Mouse (Mus musculus): ENCODE results near the gene Anxa6. TPM values are rescaled to one million over a fixed set of nuclear protein-coding genes. Genes with fewer than 3 reads are reported as not detected.

Gene Anxa6
- total and polyA plus RNA-seq, 3 experiments: 47.0 to 49.4 TPM; not detected in 1

GRCm38 (mm10) chr11:55057511-55057910, 24.3 kb upstream of the Anxa6 start (continued):
- no peak for TF ChIP-seq JUND (IDR thresholded peaks at IDR 0.05; ENCODE audit: low read depth, low read length)
- TF ChIP-seq RCOR1 (IDR thresholded peaks at IDR 0.05; ENCODE audit: low read depth, low read length): no peak
- no peak for TF ChIP-seq MAFK (IDR thresholded peaks at IDR 0.05; ENCODE audit: borderline replicate concordance, low read depth, low read length)
- no peak for TF ChIP-seq USF2 (IDR thresholded peaks at IDR 0.05; ENCODE audit: borderline replicate concordance in 1 of 2, insufficient read depth in 1 of 2, low read depth in 1 of 2, low read length in 2 of 2)

- no peaks in the 10 kb centered on the region for H3K36me3 ChIP-seq (ENCODE audit: control insufficient read depth in 1 of 2, insufficient read depth in 2 of 2, low read length in 2 of 2)
- DNase-seq (ENCODE audit: low read depth, low spot score): no peak
- H3K27ac ChIP-seq (ENCODE audit: control insufficient read depth, low read depth, low read length): no peak overlapping the region
- no peaks in the 10 kb centered on the region for H3K9me3 ChIP-seq (replicated peaks; ENCODE audit: insufficient read depth, low read length)
- H3K4me1 ChIP-seq (ENCODE audit: control insufficient read depth in 1 of 2, insufficient read depth in 2 of 2, low read length in 2 of 2): no peaks in the 10 kb centered on the region
- no peak overlapping the region for H3K4me3 ChIP-seq (ENCODE audit: control insufficient read depth in 1 of 2, insufficient read depth in 1 of 2, low read depth in 2 of 2, low read length in 2 of 2)
- H3K9ac ChIP-seq (ENCODE audit: control insufficient read depth, low read depth, low read length, poor library complexity, severe bottlenecking): no peak overlapping the region
- H3K27me3 ChIP-seq (ENCODE audit: control insufficient read depth in 1 of 2, insufficient read depth in 2 of 2, low read length in 2 of 2): peaks cover 3% of the 10 kb centered on the region in 2 experiments; a peak in 3 of 4 replicates
- no peaks in the 10 kb centered on the region for H3K79me2 ChIP-seq (ENCODE audit: control insufficient read depth, insufficient read depth, low read length, poor library complexity)
- no peak for TF ChIP-seq MAX (IDR thresholded peaks at IDR 0.05; ENCODE audit: low read length)
- TF ChIP-seq RAD21 (IDR thresholded peaks at IDR 0.05; ENCODE audit: low read depth, low read length): no peak
- no peak for TF ChIP-seq MXI1 (IDR thresholded peaks at IDR 0.05; ENCODE audit: low read depth, low read length)
- TF ChIP-seq GATA1 (IDR thresholded peaks at IDR 0.05; ENCODE audit: low read depth, low read length): no peak
Observed at GRCm38 (mm10) chr11:55050837-55051510, 17.7 kb upstream of the Anxa6 start.

GRCm38 (mm10) chr11:55046600-55046999, 13.4 kb upstream of the Anxa6 start:
- DNase-seq (ENCODE audit: low read depth, low spot score): peak; percentile 30
- TF ChIP-seq GABPA (IDR thresholded peaks at IDR 0.05; ENCODE audit: low read depth, low read length) (no peak), NRF1 (IDR thresholded peaks at IDR 0.05; ENCODE audit: insufficient read depth, low read depth, low read length, poor library complexity, severe bottlenecking) (no peak), SMC3 (IDR thresholded peaks at IDR 0.05; ENCODE audit: low read depth, low read length) (peak; percentile 78), CTCF (IDR thresholded peaks at IDR 0.05 in 2 of 3, conservative IDR thresholded peaks at IDR 0.05 in 1 of 3; ENCODE audit: control insufficient read depth in 1 of 3, insufficient read depth in 1 of 3, low read depth in 2 of 3, low read length in 3 of 3, poor library complexity in 1 of 3, severe bottlenecking in 1 of 3) (peak; percentile 4 to 67 (median 61); a peak in 5 of 6 replicates), RAD21 (IDR thresholded peaks at IDR 0.05; ENCODE audit: low read depth, low read length) (peak; percentile 24), E2F4 (IDR thresholded peaks at IDR 0.05; ENCODE audit: borderline replicate concordance, low read depth, low read length) (no peak), MAZ (IDR thresholded peaks at IDR 0.05; ENCODE audit: low read depth, low read length) (peak; percentile 65; the same call in 1 of the 2 replicates)

More at GRCm38 (mm10) chr11:55046600-55046999, 13.4 kb upstream of the Anxa6 start:
- Histone ChIP-seq H3K36me3 (ENCODE audit: control insufficient read depth in 1 of 2, insufficient read depth in 2 of 2, low read length in 2 of 2) (no peaks in the 10 kb centered on the region), H3K27me3 (ENCODE audit: control insufficient read depth in 1 of 2, insufficient read depth in 2 of 2, low read length in 2 of 2) (peaks cover 5 to 6% of the 10 kb centered on the region in 2 experiments), H3K79me2 (ENCODE audit: control insufficient read depth, insufficient read depth, low read length, poor library complexity) (no peaks in the 10 kb centered on the region), H3K4me3 (ENCODE audit: control insufficient read depth in 1 of 2, insufficient read depth in 1 of 2, low read depth in 2 of 2, low read length in 2 of 2) (no peak overlapping the region), H3K4me1 (ENCODE audit: control insufficient read depth in 1 of 2, insufficient read depth in 2 of 2, low read length in 2 of 2) (no peaks in the 10 kb centered on the region), H3K27ac (ENCODE audit: control insufficient read depth, low read depth, low read length) (no peak overlapping the region), H3K9ac (ENCODE audit: control insufficient read depth, low read depth, low read length, poor library complexity, severe bottlenecking) (no peak overlapping the region), H3K9me3 (replicated peaks; ENCODE audit: insufficient read depth, low read length) (no peaks in the 10 kb centered on the region)
